Mouse (Mus musculus): ENCODE data around the gene Galnt18. TPM values are rescaled to one million over a fixed set of nuclear protein-coding genes. Genes with fewer than 3 reads are reported as not detected.

The Galnt18 gene
- polyA plus RNA-seq, 1 experiment from 2014 or later, result 4.4 TPM

GRCm38 (mm10) chr7:111644362-111644761 is 135.4 kb downstream of the Galnt18 start:
- Histone ChIP-seq H3K9ac (ENCODE audit: low read length) (no peak overlapping the region), H3K4me1 (ENCODE audit: control insufficient read depth, insufficient read depth, low read length) (no peaks in the 10 kb centered on the region; the same call in 1 of the 2 replicates), H3K9me3 (ENCODE audit: control insufficient read depth, low read length) (no peaks in the 10 kb centered on the region), H3K4me3 (ENCODE audit: low read depth, low read length) (no peak overlapping the region), H3K27ac (ENCODE audit: low read depth, low read length) (no peak overlapping the region), H3K4me2 (no peak overlapping the region), H3K27me3 (ENCODE audit: control insufficient read depth, insufficient read depth, low read length) (no peaks in the 10 kb centered on the region), H3K36me3 (ENCODE audit: control insufficient read depth, insufficient read depth, low read length) (no peaks in the 10 kb centered on the region)
- ATAC-seq (ENCODE audit: low FRiP score) (no peak), DNase-seq (ENCODE audit: low spot score, missing footprints) (no peak)

GRCm38 (mm10) chr7:111638899-111639298 is 140.9 kb downstream of the Galnt18 start:
- Histone ChIP-seq H3K27me3 (ENCODE audit: control insufficient read depth, insufficient read depth, low read length) (no peaks in the 10 kb centered on the region), H3K4me1 (ENCODE audit: control insufficient read depth, insufficient read depth, low read length) (no peaks in the 10 kb centered on the region; the same call in 1 of the 2 replicates)

GRCm38 (mm10) chr7:111638465-111638864 is 141.3 kb downstream of the Galnt18 start:
- no peaks in the 10 kb centered on the region for H3K36me3 ChIP-seq (ENCODE audit: control insufficient read depth, insufficient read depth, low read length)
- ATAC-seq (ENCODE audit: low FRiP score) (no peak), DNase-seq (ENCODE audit: low spot score, missing footprints) (no peak)

More at GRCm38 (mm10) chr7:111638899-111639298, 140.9 kb downstream of the Galnt18 start:
- Histone ChIP-seq H3K9me3 (ENCODE audit: control insufficient read depth, low read length) (no peaks in the 10 kb centered on the region), H3K36me3 (ENCODE audit: control insufficient read depth, insufficient read depth, low read length) (no peaks in the 10 kb centered on the region), H3K4me2 (no peak overlapping the region), H3K4me3 (ENCODE audit: low read depth, low read length) (no peak overlapping the region), H3K9ac (ENCODE audit: low read length) (no peak overlapping the region), H3K27ac (ENCODE audit: low read depth, low read length) (no peak overlapping the region)
- no peak for DNase-seq (ENCODE audit: low spot score, missing footprints)
- WGBS, result 79% methylated on average over 2 of the region's 2 CpGs
- no peak for ATAC-seq (ENCODE audit: low FRiP score)

GRCm38 (mm10) chr7:111637866-111638448 is 141.8 kb downstream of the Galnt18 start:
- H3K4me2 ChIP-seq, result no peak overlapping the region
- no peak overlapping the region for H3K27ac ChIP-seq (ENCODE audit: low read depth, low read length)
- H3K36me3 ChIP-seq (ENCODE audit: control insufficient read depth, insufficient read depth, low read length), result no peaks in the 10 kb centered on the region
- no peaks in the 10 kb centered on the region for H3K9me3 ChIP-seq (ENCODE audit: control insufficient read depth, low read length)
- H3K4me1 ChIP-seq (ENCODE audit: control insufficient read depth, insufficient read depth, low read length), result no peaks in the 10 kb centered on the region; the same call in 1 of the 2 replicates
- H3K4me3 ChIP-seq (ENCODE audit: low read depth, low read length), result no peak overlapping the region
- WGBS, result 84% methylated on average over 2 of the region's 2 CpGs
- ATAC-seq (ENCODE audit: low FRiP score), result no peak
- H3K27me3 ChIP-seq (ENCODE audit: control insufficient read depth, insufficient read depth, low read length), result no peaks in the 10 kb centered on the region
- H3K9ac ChIP-seq (ENCODE audit: low read length), result no peak overlapping the region
- no peak for DNase-seq (ENCODE audit: low spot score, missing footprints)

More at GRCm38 (mm10) chr7:111638465-111638864, 141.3 kb downstream of the Galnt18 start:
- WGBS, result 84% methylated on average over 5 of the region's 5 CpGs
- H3K4me3 ChIP-seq (ENCODE audit: low read depth, low read length), result no peak overlapping the region
- H3K9me3 ChIP-seq (ENCODE audit: control insufficient read depth, low read length), result no peaks in the 10 kb centered on the region
- no peak overlapping the region for H3K27ac ChIP-seq (ENCODE audit: low read depth, low read length)
- H3K27me3 ChIP-seq (ENCODE audit: control insufficient read depth, insufficient read depth, low read length), result no peaks in the 10 kb centered on the region
- H3K4me2 ChIP-seq, result no peak overlapping the region
- no peaks in the 10 kb centered on the region; the same call in 1 of the 2 replicates for H3K4me1 ChIP-seq (ENCODE audit: control insufficient read depth, insufficient read depth, low read length)
- no peak overlapping the region for H3K9ac ChIP-seq (ENCODE audit: low read length)

GRCm38 (mm10) chr7:111636503-111636902 is 143.3 kb downstream of the Galnt18 start:
- H3K9ac ChIP-seq (ENCODE audit: low read length), result no peak overlapping the region
- no peaks in the 10 kb centered on the region; the same call in 1 of the 2 replicates for H3K4me1 ChIP-seq (ENCODE audit: control insufficient read depth, insufficient read depth, low read length)
- H3K36me3 ChIP-seq (ENCODE audit: control insufficient read depth, insufficient read depth, low read length), result no peaks in the 10 kb centered on the region
- no peak overlapping the region for H3K27ac ChIP-seq (ENCODE audit: low read depth, low read length)
- H3K27me3 ChIP-seq (ENCODE audit: control insufficient read depth, insufficient read depth, low read length), result no peaks in the 10 kb centered on the region
- H3K4me2 ChIP-seq, result no peak overlapping the region
- ATAC-seq (ENCODE audit: low FRiP score) (no peak), DNase-seq (ENCODE audit: low spot score, missing footprints) (no peak)
- 91% methylated on average over 5 of the region's 5 CpGs for WGBS
- no peaks in the 10 kb centered on the region for H3K9me3 ChIP-seq (ENCODE audit: control insufficient read depth, low read length)
- H3K4me3 ChIP-seq (ENCODE audit: low read depth, low read length), result no peak overlapping the region

GRCm38 (mm10) chr7:111631265-111631664 is 148.5 kb downstream of the Galnt18 start:
- Histone ChIP-seq H3K4me1 (ENCODE audit: control insufficient read depth, insufficient read depth, low read length) (no peaks in the 10 kb centered on the region), H3K4me2 (no peak overlapping the region), H3K27me3 (ENCODE audit: control insufficient read depth, insufficient read depth, low read length) (no peaks in the 10 kb centered on the region), H3K36me3 (ENCODE audit: control insufficient read depth, insufficient read depth, low read length) (no peaks in the 10 kb centered on the region), H3K9ac (ENCODE audit: low read length) (no peak overlapping the region), H3K4me3 (ENCODE audit: low read depth, low read length) (no peak overlapping the region), H3K27ac (ENCODE audit: low read depth, low read length) (no peak overlapping the region), H3K9me3 (ENCODE audit: control insufficient read depth, low read length) (no peaks in the 10 kb centered on the region)
- DNase-seq (ENCODE audit: low spot score, missing footprints), result no peak
- no peak for ATAC-seq (ENCODE audit: low FRiP score)
- WGBS, result 87% methylated on average over 4 of the region's 4 CpGs

GRCm38 (mm10) chr7:111626232-111626631 is 153.5 kb downstream of the Galnt18 start:
- no peak overlapping the region for H3K9ac ChIP-seq (ENCODE audit: low read length)
- H3K27me3 ChIP-seq (ENCODE audit: control insufficient read depth, insufficient read depth, low read length), result no peaks in the 10 kb centered on the region
- no peaks in the 10 kb centered on the region for H3K9me3 ChIP-seq (ENCODE audit: control insufficient read depth, low read length)
- no peak overlapping the region for H3K27ac ChIP-seq (ENCODE audit: low read depth, low read length)
- H3K36me3 ChIP-seq (ENCODE audit: control insufficient read depth, insufficient read depth, low read length), result no peaks in the 10 kb centered on the region
- no peaks in the 10 kb centered on the region for H3K4me1 ChIP-seq (ENCODE audit: control insufficient read depth, insufficient read depth, low read length)
- ATAC-seq (ENCODE audit: low FRiP score) (no peak), DNase-seq (ENCODE audit: low spot score, missing footprints) (no peak)
- 64% methylated on average over 2 of the region's 2 CpGs for WGBS
- no peak overlapping the region for H3K4me2 ChIP-seq
- no peak overlapping the region for H3K4me3 ChIP-seq (ENCODE audit: low read depth, low read length)

GRCm38 (mm10) chr7:111625736-111626135 is 154.0 kb downstream of the Galnt18 start:
- Histone ChIP-seq H3K4me2 (no peak overlapping the region), H3K27ac (ENCODE audit: low read depth, low read length) (no peak overlapping the region), H3K36me3 (ENCODE audit: control insufficient read depth, insufficient read depth, low read length) (no peaks in the 10 kb centered on the region), H3K4me1 (ENCODE audit: control insufficient read depth, insufficient read depth, low read length) (no peaks in the 10 kb centered on the region), H3K9me3 (ENCODE audit: control insufficient read depth, low read length) (no peaks in the 10 kb centered on the region), H3K9ac (ENCODE audit: low read length) (no peak overlapping the region), H3K27me3 (ENCODE audit: control insufficient read depth, insufficient read depth, low read length) (no peaks in the 10 kb centered on the region), H3K4me3 (ENCODE audit: low read depth, low read length) (no peak overlapping the region)
- DNase-seq (ENCODE audit: low spot score, missing footprints), result no peak
- 75% methylated on average over 5 of the region's 5 CpGs for WGBS
- no peak for ATAC-seq (ENCODE audit: low FRiP score)

- Histone ChIP-seq H3K27ac (ENCODE audit: low read depth, low read length) (no peak overlapping the region), H3K4me1 (ENCODE audit: control insufficient read depth, insufficient read depth, low read length) (no peaks in the 10 kb centered on the region), H3K4me2 (no peak overlapping the region), H3K9ac (ENCODE audit: low read length) (no peak overlapping the region), H3K36me3 (ENCODE audit: control insufficient read depth, insufficient read depth, low read length) (no peaks in the 10 kb centered on the region), H3K9me3 (ENCODE audit: control insufficient read depth, low read length) (no peaks in the 10 kb centered on the region), H3K27me3 (ENCODE audit: control insufficient read depth, insufficient read depth, low read length) (no peaks in the 10 kb centered on the region), H3K4me3 (ENCODE audit: low read depth, low read length) (no peak overlapping the region)
- no peak for DNase-seq (ENCODE audit: low spot score, missing footprints)
- no peak for ATAC-seq (ENCODE audit: low FRiP score)
- WGBS, result 69% methylated on average over 16 of the region's 16 CpGs
Observed at GRCm38 (mm10) chr7:111616231-111616937, 163.4 kb downstream of the Galnt18 start.

All from midbrain, embryonic 11.5 days (tissue).